Mouse (Mus musculus): ENCODE measurements around the gene Gm30191.
A peak's percentile ranks its signal among the peaks of the same experiment; 100 is the strongest.
"Not testable (repeated sequence)": the region's sequence is repeated elsewhere in the genome, so short reads cannot be mapped to it uniquely, and the experiment has no call there.

Gene Gm30191

GRCm38 (mm10) chr4:134252131-134252910, 5.6 kb downstream of the Gm30191 start:
- peak in 1 of 2 experiments; percentile 54 for DNase-seq

GRCm38 (mm10) chr4:134252911-134253721, 6.4 kb downstream of the Gm30191 start:
- DNase-seq = peak in 1 of 2 experiments; percentile 55

- peak; percentile 49 to 64 for DNase-seq
These were observed 7.1 kb downstream of the Gm30191 start, which contains the start of gene Grrp1 for GRCm38 (mm10) chr4:134253722-134254324. Grrp1 (minus strand) TSS chr4:134254106.

- no peak for DNase-seq
These were observed 8.1 kb downstream of the Gm30191 start for GRCm38 (mm10) chr4:134254835-134255234.

GRCm38 (mm10) chr4:134255854-134256253, 9.1 kb downstream of the Gm30191 start:
- DNase-seq = peak; percentile 28 to 56

GRCm38 (mm10) chr4:134256407-134257197, 9.9 kb downstream of the Gm30191 start:
- peak; percentile 35 to 54 for DNase-seq

GRCm38 (mm10) chr4:134257198-134258009, 10.7 kb downstream of the Gm30191 start:
- no peak for DNase-seq

GRCm38 (mm10) chr4:134258354-134258753, 11.6 kb downstream of the Gm30191 start:
- DNase-seq = peak in 1 of 2 experiments; percentile 49

- DNase-seq = peak; percentile 85 to 89
These were observed 16.5 kb downstream of the Gm30191 start for GRCm38 (mm10) chr4:134263191-134263590.

- DNase-seq = peak; percentile 27 to 38
These were observed 19.3 kb downstream of the Gm30191 start for GRCm38 (mm10) chr4:134265860-134266585.

- DNase-seq = no peak
These were observed 21.4 kb downstream of the Gm30191 start for GRCm38 (mm10) chr4:134268102-134268655.

GRCm38 (mm10) chr4:134269622-134270021, 22.9 kb downstream of the Gm30191 start:
- DNase-seq = not testable (repeated sequence)

- DNase-seq = no peak
These were observed 25.2 kb downstream of the Gm30191 start for GRCm38 (mm10) chr4:134271979-134272378.

- DNase-seq = no peak
These were observed 26.1 kb downstream of the Gm30191 start for GRCm38 (mm10) chr4:134272731-134273416.

- DNase-seq = peak in 1 of 2 experiments; percentile 51
These were observed 26.9 kb downstream of the Gm30191 start for GRCm38 (mm10) chr4:134273417-134274345.

- DNase-seq = no peak
These were observed 38.2 kb downstream of the Gm30191 start for GRCm38 (mm10) chr4:134284942-134285341.

GRCm38 (mm10) chr4:134286226-134287167, 39.8 kb downstream of the Gm30191 start:
- peak; percentile 20 to 55 for DNase-seq

All from kidney, postnatal 4 days (tissue).